Mouse (Mus musculus): Measurements from ENCODE around the gene Pmis2. TPM values are rescaled to one million over a fixed set of nuclear protein-coding genes. Genes with fewer than 3 reads are reported as not detected.

Gene Pmis2
- polyA plus RNA-seq, 1 experiment from 2014 or later = not detected

GRCm38 (mm10) chr7:30626647-30627046 lies 44.8 kb downstream of the Pmis2 start:
- no peak overlapping the region for H3K27ac ChIP-seq (replicated peaks)
- H3K4me2 ChIP-seq = peak overlapping the region; percentile 68; the same call in 1 of the 2 replicates
- H3K27me3 ChIP-seq = peaks cover 23% of the 10 kb centered on the region
- ATAC-seq (ENCODE audit: low FRiP score, low read depth) = no peak; the same call in 1 of the 2 replicates
- no peak overlapping the region for H3K4me3 ChIP-seq
- peaks cover 12% of the 10 kb centered on the region for H3K4me1 ChIP-seq (replicated peaks)
- WGBS = 85% methylated on average over 5 of the region's 5 CpGs
- H3K9me3 ChIP-seq = no peaks in the 10 kb centered on the region
- H3K9ac ChIP-seq = no peak overlapping the region
- peaks cover 22% of the 10 kb centered on the region for H3K36me3 ChIP-seq

DNA sequence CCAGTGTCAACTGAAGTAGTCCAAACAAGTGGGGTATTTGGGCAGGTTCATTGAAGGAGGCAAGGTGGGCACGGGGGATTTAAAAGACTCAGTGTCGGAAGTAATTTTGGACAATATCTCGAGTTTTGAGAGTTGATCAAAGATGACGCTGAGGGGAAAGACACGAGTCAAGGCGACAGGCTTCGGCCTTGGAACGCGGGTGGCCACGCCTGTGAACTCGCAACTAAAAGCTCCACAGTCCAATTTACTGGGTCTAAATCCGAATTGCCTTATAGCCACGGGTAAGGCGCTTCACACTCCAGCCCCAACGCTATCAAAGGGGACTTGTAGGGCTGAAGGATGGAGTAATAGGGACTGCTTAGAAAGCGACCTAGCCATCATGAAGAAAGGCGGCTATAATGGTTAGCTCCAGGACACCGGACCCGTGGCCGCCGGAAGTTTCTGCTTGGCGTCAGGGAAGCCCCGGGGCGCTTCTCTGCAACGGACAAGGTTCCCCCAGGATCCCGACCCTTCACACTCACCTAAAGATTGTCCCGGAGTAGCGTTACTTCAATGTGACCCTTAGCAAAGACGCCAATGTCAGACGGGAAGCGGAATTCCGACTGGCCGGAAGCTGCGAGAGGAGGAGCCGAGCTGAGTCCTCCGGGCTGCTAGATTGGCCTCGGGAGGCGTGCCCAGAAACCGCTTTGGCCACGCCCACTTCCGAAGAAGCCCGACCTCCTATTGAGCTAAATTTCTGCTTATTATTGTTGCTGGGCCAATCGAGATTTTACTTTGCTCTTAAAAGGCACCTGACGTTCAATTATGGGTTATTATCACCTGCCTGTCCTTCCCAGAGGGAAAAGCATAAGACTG lies 45.6 kb downstream of the Pmis2 start, which contains the start of gene Cox6b1:
Gene Cox6b1, minus strand, starts transcription at position 622 of the 855 bp plus-strand sequence.
- peaks cover 12% of the 10 kb centered on the region for H3K4me1 ChIP-seq (replicated peaks)
- ATAC-seq (ENCODE audit: low FRiP score, low read depth) = peak; percentile 88
- peak within 1 kb of the TSS; percentile 74 for H3K27ac ChIP-seq (replicated peaks)
- H3K27me3 ChIP-seq = peaks cover 17% of the 10 kb centered on the region; the same call in 1 of the 2 replicates
- peak within 1 kb of the TSS; percentile 70 for H3K9ac ChIP-seq
- no peaks in the 10 kb centered on the region for H3K9me3 ChIP-seq
- 2% methylated on average over 44 of the region's 44 CpGs for WGBS
- H3K4me3 ChIP-seq = peak within 1 kb of the TSS; percentile 80
- peaks cover 22% of the 10 kb centered on the region for H3K36me3 ChIP-seq
- H3K4me2 ChIP-seq = peak within 1 kb of the TSS; percentile 68

Other genes with a start within 250 kb of the Pmis2 start
- 2.4 and 2.9 TPM in 2 replicates for gene Nfkbid, start 249.9 kb downstream of the Pmis2 start, polyA plus RNA-seq (2015; fragmentation: Nextera tagmentation; extraction: Ambion mirVana)
- gene Aplp1, start 226.1 kb downstream of the Pmis2 start, polyA plus RNA-seq (2015; fragmentation: Nextera tagmentation; extraction: Ambion mirVana) = 674 and 762 TPM in 2 replicates
- 4.7 and 7.3 TPM in 2 replicates for gene Kirrel2, start 213.9 kb downstream of the Pmis2 start, polyA plus RNA-seq (2015; fragmentation: Nextera tagmentation; extraction: Ambion mirVana)
- gene Nphs1, start 213.3 kb downstream of the Pmis2 start, polyA plus RNA-seq (2015; fragmentation: Nextera tagmentation; extraction: Ambion mirVana) = 1.1 and 1.2 TPM in 2 replicates
- gene Prodh2, start 178.0 kb downstream of the Pmis2 start, polyA plus RNA-seq (2015; fragmentation: Nextera tagmentation; extraction: Ambion mirVana) = 0.36 TPM in 1 of 2 replicates, not detected in the other
- gene Arhgap33, start 136.5 kb downstream of the Pmis2 start, polyA plus RNA-seq (2015; fragmentation: Nextera tagmentation; extraction: Ambion mirVana) = 101 and 135 TPM in 2 replicates
- 11.1 and 13.2 TPM in 2 replicates for gene Hspb6, start 119.4 kb downstream of the Pmis2 start, polyA plus RNA-seq (2015; fragmentation: Nextera tagmentation; extraction: Ambion mirVana)
- gene Proser3, start 119.3 kb downstream of the Pmis2 start, polyA plus RNA-seq (2015; fragmentation: Nextera tagmentation; extraction: Ambion mirVana) = 8.4 and 9.1 TPM in 2 replicates
- gene Lin37, start 111.8 kb downstream of the Pmis2 start, polyA plus RNA-seq (2015; fragmentation: Nextera tagmentation; extraction: Ambion mirVana) = 52.7 and 53.1 TPM in 2 replicates
- 89.7 and 92.1 TPM in 2 replicates for gene U2af1l4, start 108.3 kb downstream of the Pmis2 start, polyA plus RNA-seq (2015; fragmentation: Nextera tagmentation; extraction: Ambion mirVana)
- 15.4 and 17.5 TPM in 2 replicates for gene Gm49396, start 108.3 kb downstream of the Pmis2 start, polyA plus RNA-seq (2015; fragmentation: Nextera tagmentation; extraction: Ambion mirVana)
- 124 and 134 TPM in 2 replicates for gene Psenen, start 108.0 kb downstream of the Pmis2 start, polyA plus RNA-seq (2015; fragmentation: Nextera tagmentation; extraction: Ambion mirVana)
- gene Igflr1, start 106.2 kb downstream of the Pmis2 start, polyA plus RNA-seq (2015; fragmentation: Nextera tagmentation; extraction: Ambion mirVana) = 5.5 and 6.0 TPM in 2 replicates
- gene Kmt2b, start 82.9 kb downstream of the Pmis2 start, polyA plus RNA-seq (2015; fragmentation: Nextera tagmentation; extraction: Ambion mirVana) = 9.2 and 9.8 TPM in 2 replicates
- 0.10 and 0.37 TPM in 2 replicates for gene Zbtb32, start 72.7 kb downstream of the Pmis2 start, polyA plus RNA-seq (2015; fragmentation: Nextera tagmentation; extraction: Ambion mirVana)
- 0.51 and 0.82 TPM in 2 replicates for gene Upk1a, start 58.8 kb downstream of the Pmis2 start, polyA plus RNA-seq (2015; fragmentation: Nextera tagmentation; extraction: Ambion mirVana)
- 1,185 and 1,301 TPM in 2 replicates for gene Cox6b1, start 45.5 kb downstream of the Pmis2 start, polyA plus RNA-seq (2015; fragmentation: Nextera tagmentation; extraction: Ambion mirVana)
- not detected in 2 replicates for gene Etv2, start 35.8 kb downstream of the Pmis2 start, polyA plus RNA-seq (2015; fragmentation: Nextera tagmentation; extraction: Ambion mirVana)
- 131 and 139 TPM in 2 replicates for gene Rbm42, start 21.3 kb downstream of the Pmis2 start, polyA plus RNA-seq (2015; fragmentation: Nextera tagmentation; extraction: Ambion mirVana)
- 25.9 and 29.9 TPM in 2 replicates for gene Haus5, start 6.6 kb downstream of the Pmis2 start, polyA plus RNA-seq (2015; fragmentation: Nextera tagmentation; extraction: Ambion mirVana)
- gene 2200002J24Rik, start 27.3 kb upstream of the Pmis2 start, polyA plus RNA-seq (2015; fragmentation: Nextera tagmentation; extraction: Ambion mirVana) = not detected in 2 replicates
- gene Atp4a, start 40.6 kb upstream of the Pmis2 start, polyA plus RNA-seq (2015; fragmentation: Nextera tagmentation; extraction: Ambion mirVana) = 3.1 and 3.3 TPM in 2 replicates
- 273 and 284 TPM in 2 replicates for gene Tmem147, start 57.9 kb upstream of the Pmis2 start, polyA plus RNA-seq (2015; fragmentation: Nextera tagmentation; extraction: Ambion mirVana)
- gene Gapdhs, start 72.1 kb upstream of the Pmis2 start, polyA plus RNA-seq (2015; fragmentation: Nextera tagmentation; extraction: Ambion mirVana) = 0.79 and 1.4 TPM in 2 replicates
- 2.2 TPM in 2 replicates for gene Sbsn, start 79.9 kb upstream of the Pmis2 start, polyA plus RNA-seq (2015; fragmentation: Nextera tagmentation; extraction: Ambion mirVana)
- 2.0 and 3.0 TPM in 2 replicates for gene Dmkn, start 92.2 kb upstream of the Pmis2 start, polyA plus RNA-seq (2015; fragmentation: Nextera tagmentation; extraction: Ambion mirVana)
- gene Krtdap, start 116.3 kb upstream of the Pmis2 start, polyA plus RNA-seq (2015; fragmentation: Nextera tagmentation; extraction: Ambion mirVana) = 0.52 and 2.8 TPM in 2 replicates
- gene Ffar2, start 152.2 kb upstream of the Pmis2 start, polyA plus RNA-seq (2015; fragmentation: Nextera tagmentation; extraction: Ambion mirVana) = 0.21 TPM in 1 of 2 replicates, not detected in the other
- 0.13 TPM in 1 of 2 replicates, not detected in the other for gene Ffar3, start 184.6 kb upstream of the Pmis2 start, polyA plus RNA-seq (2015; fragmentation: Nextera tagmentation; extraction: Ambion mirVana)
- not detected in 2 replicates for gene Ffar1, start 190.0 kb upstream of the Pmis2 start, polyA plus RNA-seq (2015; fragmentation: Nextera tagmentation; extraction: Ambion mirVana)
- 0.35 TPM in 1 of 2 replicates, not detected in the other for gene Cd22, start 208.7 kb upstream of the Pmis2 start, polyA plus RNA-seq (2015; fragmentation: Nextera tagmentation; extraction: Ambion mirVana)
- 4.1 and 5.0 TPM in 2 replicates for gene Mag, start 243.3 kb upstream of the Pmis2 start, polyA plus RNA-seq (2015; fragmentation: Nextera tagmentation; extraction: Ambion mirVana)

Data from hindbrain, embryonic 15.5 days (tissue).